Mouse (Mus musculus) heart, postnatal 36 days (tissue): ENCODE data around the gene Ndufa1. TPM values are rescaled to one million over a fixed set of nuclear protein-coding genes. Genes with fewer than 3 reads are reported as not detected.
"Not testable (repeated sequence)": the region's sequence is repeated elsewhere in the genome, so short reads cannot be mapped to it uniquely, and the experiment has no call there.

ENCODE experiments used
- DNase-seq, 2 experiments: peaks; one replicate each; pipeline ENCODE4 v3.0.0; 2021 to 2022
- intact Hi-C: fragments of 180-260 bp; cut with DNase I; formaldehyde crosslinking; loops from one replicate; pipeline ENCODE4 v1.15.1; 2025
- total RNA-seq, 2 experiments: library from RNA; stranded (reverse); gene quantifications; 2 replicates each; pipeline ENCODE4 v1.2.3; 2021

The Ndufa1 gene
- total RNA-seq, result 100 to 1,000 TPM; 905 to 914 TPM

DNA sequence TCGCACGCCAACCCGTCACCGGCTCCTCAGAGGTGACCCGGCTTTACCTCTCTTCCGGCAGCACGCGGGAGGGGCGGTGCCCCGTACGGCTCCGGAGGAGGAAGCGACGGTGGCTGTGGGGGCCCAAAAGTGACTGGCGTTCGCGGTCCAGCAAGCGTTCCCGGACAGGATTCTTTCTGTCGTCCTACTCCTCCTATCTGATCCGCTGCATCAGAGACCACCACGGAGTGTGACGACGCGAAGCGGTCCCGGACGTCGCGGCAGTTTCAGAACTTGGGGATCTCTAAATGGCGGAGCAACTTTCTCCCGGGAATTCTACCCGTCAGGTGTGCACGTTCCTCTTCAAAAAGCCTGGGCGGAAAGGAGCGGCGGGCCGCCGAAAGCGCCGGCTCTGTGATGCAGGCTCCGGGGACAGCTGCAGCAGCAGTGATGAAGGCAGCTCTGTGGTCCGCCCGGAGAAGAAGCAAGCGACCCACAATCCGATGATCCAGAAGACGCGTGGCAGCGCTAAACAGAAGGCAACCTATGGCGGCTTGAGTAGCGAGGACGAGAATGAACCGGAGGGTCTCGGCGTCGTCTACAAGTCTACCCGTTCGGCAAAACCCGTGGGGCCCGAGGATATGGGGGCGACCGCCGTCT, at the start of gene Ndufa1, which contains the start of gene Rnf113a1:
Gene Ndufa1 (minus strand): TSS at position 59 of the 639 bp plus-strand sequence.
Gene Rnf113a1 (plus strand): TSS at position 141 of the 639 bp plus-strand sequence.
- intact Hi-C loops, result loop anchor here (2.0 kb wide), 1 partner anchor 64 kb away; the partner anchor contains the start of gene Nkap
- peak; percentile 82 for DNase-seq

DNA sequence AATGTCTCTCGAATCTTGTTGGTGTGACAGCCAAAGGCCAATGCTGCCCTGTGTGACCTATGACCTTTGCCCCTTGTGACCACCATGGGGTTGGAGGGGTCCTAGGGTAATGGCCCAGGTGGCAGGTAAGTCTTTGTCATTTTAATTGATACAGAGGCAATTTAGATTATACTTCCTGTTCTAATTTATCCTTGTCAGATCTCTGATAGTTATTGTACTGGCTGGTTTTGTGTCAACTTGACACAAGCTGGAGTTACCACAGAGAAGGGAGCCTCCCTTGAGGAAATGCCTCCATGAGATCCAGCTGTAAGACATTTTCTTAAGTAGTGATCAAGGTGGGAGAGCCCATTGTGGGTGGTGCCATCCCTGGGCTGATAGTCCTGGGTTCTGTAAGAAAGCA, 31.2 kb upstream of the Ndufa1 start, which contains the start of gene Rhox1:
Gene Rhox1 (minus strand): TSS at position 101 of the 400 bp plus-strand sequence.
- intact Hi-C loops, DNase-seq: not testable (repeated sequence)

DNA sequence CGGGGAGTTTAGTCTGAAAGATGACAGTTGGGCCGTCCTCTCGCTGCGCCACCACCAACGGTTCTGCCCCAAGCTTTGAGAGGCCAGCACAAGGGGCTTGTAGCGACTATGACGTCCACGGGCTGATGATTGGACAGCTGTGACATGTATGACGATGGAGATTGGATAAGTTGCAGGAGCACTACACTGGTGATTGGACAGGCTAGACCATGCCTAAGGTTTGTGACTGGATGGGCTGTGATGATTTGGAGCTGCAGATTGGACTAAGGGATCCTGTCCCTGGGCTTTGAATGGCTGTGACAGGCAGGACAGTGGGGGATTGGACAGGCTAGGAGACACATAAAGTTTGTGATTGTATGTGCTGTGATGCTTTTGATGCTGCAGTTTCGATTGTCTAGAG, 20.0 kb upstream of the Ndufa1 start, which contains the start of gene Gm9:
Gene Gm9 (minus strand): TSS at position 101 of the 400 bp plus-strand sequence.
- intact Hi-C loops, result no loop called here
- DNase-seq, result no peak

DNA sequence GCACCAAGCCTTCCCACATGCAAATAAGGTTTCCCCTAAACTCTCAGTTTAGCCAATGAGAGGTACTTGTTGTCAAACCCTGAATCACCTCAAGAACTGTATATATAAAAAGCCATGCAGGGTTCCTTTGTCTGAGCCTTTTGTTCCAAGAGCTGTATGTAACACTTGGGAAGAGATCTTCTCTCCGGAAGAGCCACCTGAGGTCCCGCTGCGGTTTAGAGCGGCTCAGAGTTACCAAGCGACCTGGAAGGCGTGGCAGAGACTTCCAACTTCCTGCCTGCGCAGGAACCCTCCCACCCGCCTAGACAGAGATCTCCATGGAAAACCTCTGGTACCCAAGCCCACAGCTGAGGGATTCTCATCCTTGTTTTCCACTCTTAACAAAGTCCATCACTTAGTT, 7.7 kb upstream of the Ndufa1 start:
- intact Hi-C loops, result no loop called here
- DNase-seq, result no peak

DNA sequence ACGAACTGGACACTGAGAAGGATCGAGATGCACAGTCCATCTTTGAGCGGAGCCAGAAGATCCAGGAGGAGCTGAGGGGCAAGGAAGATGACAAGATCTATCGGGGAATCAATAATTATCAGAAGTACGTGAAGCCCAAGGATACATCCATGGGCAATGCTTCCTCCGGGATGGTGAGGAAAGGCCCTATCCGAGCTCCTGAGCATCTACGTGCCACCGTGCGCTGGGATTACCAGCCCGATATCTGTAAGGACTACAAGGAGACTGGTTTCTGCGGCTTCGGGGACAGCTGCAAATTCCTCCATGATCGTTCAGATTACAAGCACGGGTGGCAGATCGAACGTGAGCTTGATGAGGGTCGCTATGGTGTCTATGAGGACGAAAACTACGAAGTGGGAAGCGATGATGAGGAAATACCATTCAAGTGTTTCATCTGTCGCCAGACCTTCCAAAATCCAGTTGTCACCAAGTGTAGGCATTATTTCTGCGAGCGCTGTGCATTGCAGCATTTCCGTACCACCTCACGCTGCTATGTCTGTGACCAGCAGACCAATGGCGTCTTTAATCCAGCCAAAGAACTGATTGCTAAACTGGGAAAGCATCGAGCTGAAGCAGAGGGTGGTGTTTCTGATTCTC, 899 bp upstream of the Ndufa1 start:
- intact Hi-C loops, result loop anchor here (2.0 kb wide), 1 partner anchor 65 kb away; the partner anchor contains the start of gene Nkap
- peak in 1 of 2 experiments; percentile 2 for DNase-seq

DNA sequence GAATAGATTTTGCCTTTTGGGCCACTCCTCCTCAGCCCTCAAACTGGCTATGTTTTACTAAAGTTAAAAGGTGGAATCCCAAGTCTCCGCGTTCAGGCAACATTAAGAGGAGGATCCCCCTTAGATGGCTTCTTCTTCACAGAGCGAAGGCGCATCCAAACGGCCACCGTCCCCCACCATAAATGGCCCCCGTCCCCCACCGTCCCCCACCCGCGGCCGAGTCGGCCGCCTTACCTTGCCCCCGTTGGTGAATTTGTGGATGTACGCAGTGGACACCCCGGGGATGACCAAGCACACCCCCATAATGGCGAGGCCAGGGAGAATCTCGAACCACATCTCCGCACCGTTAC, 233 bp downstream of the Ndufa1 start:
- intact Hi-C loops, result loop anchor here (2.0 kb wide), 1 partner anchor 64 kb away; the partner anchor contains the start of gene Nkap
- no peak for DNase-seq

DNA sequence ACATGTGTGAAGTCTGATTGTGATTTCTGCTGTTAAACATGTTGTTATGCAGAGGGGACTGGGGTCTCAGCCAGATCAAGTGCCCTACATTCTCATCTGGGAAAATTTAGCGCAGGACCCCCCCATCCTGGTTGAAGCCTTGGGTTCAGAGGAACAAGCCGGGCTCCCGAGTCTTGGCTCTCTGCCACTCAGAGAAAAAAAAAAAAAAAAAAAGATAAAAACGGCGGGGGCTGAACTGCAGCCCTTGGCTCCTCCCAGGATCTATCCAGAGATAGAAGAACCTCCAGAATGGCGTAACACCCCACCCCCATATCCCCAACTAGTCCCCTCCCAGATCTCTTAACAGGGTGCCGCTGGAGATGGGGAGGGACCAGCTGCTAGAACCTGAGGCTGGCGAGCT, 6.6 kb downstream of the Ndufa1 start:
- DNase-seq, intact Hi-C loops: not testable (repeated sequence)

DNA sequence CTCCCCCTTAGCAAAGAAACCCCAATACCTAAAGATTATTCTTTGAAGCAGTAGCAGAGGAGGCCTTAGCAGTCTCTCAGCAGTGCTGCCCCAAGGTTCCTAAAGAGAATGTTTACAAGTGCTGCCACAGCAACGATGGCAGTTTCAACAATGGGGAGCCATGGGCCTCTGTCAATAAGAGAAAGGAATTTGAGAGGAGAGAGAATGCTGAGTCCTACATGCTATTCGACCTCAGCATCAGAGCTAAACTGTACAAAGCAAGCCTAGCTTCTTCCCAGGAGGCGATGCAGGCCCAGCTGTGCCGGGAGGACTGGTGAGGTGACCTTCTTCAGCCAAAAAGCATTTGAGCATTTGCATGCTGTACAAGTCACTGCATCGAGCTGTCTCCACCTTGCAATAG, 22.2 kb downstream of the Ndufa1 start, which contains the start of gene Akap14:
Gene Akap14 (minus strand): TSS at position 101 of the 400 bp plus-strand sequence.
- intact Hi-C loops, result no loop called here
- DNase-seq, result no peak

DNA sequence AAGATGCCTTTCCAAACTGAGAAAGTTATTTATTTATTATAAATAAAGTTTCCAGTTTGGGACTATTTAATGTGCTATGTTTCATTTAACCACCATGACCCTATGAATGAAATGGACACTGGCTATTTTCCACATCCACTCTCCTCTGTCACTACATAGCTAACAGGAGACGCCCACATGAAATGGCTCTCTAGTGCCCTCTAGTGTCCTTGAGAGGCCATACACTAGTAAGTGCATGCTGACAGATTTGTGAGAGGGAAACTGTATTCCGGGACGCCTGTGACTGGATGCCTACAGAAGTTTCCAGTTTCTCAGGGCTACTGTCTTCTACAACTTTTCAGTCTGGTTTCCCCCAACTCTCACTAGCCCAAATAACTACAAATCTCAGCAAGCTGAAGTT, 23.9 kb downstream of the Ndufa1 start:
- intact Hi-C loops, result no loop called here
- peak; percentile 9 for DNase-seq

DNA sequence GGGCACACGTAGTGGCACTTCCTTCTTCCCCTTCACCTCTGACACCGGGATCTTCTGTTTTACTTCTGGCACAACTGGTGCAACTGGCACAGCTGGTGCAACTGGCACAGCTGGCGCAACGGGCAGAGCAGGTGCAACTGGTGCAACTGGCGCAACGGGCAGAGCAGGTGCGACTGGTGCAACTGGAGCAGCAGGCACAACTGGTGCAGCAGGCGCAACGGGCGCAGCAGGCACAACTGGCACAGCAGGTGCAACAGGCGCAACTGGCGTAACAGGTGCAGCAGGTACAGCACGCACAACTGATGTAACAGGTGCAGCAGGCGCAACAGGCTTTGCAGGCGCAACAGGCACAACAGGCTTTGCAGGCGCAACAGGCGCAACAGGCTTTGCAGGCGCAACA, 27.8 kb downstream of the Ndufa1 start:
- intact Hi-C loops, result no loop called here
- DNase-seq, result no peak

DNA sequence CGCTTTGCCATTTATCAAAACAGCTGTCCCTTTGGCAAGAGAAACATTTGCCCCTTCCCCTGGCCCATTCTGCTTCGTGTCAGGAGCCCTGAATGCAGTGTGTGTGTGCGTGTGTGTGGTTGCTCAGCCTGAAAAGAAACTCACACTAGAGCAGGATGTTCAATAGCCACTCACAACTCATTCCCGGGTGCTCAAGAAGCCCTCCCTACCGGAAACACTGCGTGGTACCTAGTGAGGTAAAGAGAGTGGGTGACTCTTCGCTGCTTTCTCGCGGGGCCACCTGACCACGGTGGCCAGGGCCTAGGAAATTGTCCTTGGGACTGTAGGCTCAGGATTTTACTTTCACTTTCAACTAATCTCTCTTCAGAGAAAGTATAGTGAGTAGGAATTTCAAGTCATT, 29.8 kb downstream of the Ndufa1 start:
- DNase-seq, result no peak
- intact Hi-C loops, result no loop called here

DNA sequence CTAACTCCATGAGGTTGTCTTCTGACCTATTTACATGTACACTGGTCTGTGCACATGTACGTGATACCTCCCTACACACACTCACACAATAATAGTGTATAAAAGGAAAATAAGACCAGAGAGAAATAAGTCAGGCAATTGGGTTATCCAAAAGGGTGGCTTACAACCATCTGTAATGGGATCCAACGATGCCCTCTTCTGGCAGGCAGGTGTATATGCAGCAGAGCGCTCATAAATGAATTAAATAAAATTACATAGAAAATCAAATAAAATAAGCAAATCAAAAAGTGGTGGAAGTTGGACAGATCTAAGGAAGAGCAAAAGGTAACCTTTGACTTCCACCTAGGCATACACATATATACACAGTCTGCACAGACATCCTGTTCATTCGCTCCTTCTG, 33.1 kb downstream of the Ndufa1 start:
- no peak for DNase-seq
- intact Hi-C loops, result no loop called here

DNA sequence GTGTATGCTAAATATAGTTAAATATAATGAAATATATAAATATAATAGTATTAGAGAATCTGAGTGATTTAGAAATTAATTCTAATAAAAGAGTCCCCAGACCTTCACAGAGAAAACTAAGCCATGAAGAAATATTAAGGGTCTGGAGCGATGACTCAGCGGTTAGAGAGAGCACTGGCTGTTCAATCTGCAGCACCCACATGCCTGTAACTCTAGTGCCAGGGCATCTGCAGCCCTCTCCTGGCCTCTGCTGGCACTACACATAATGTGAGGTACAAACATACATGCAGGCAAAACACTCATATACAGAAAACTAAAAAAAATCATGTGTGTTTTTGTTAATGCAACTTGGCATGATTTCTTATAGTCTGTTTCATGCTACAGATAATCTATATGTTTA, 46.0 kb downstream of the Ndufa1 start:
- DNase-seq, result no peak
- intact Hi-C loops, result no loop called here

DNA sequence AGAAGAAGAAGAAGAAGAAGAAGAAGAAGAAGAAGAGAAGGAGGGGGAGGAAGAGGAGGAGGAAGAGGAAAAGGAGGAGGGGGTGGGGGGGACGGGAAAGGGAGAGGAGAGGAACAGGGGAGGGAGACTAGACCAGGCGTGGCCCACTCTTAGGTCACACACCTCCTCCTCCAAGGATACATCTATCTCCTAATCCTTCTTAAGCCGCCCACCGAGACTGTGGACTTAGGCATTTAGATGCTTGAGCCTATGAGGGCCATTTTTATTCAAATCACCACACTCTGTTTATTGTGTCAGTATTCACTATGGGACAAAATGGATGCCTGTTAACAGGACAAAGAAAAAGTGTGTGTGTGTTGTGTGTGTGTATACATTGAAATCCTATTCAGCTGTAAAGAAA, 46.5 kb downstream of the Ndufa1 start:
- DNase-seq, intact Hi-C loops: not testable (repeated sequence)

DNA sequence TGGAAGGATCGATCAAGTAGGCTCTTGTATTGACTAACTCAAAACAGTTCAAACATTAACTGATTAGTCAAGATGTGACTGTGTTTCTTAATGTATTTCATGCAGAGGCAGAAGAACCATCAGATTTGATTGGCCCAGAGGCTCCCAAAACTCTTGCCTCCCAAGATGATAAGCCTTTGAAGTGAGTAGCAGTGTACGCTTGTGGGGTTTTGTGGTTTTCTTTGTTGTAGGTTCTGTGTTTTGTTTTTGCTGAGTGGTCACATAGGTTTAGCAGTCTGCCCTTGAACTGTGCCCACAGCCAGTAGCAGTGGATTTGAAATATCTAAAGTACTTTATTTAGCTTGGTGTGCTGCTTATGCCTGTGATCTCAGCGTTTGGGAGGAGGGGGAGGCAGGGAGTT, 49.2 kb downstream of the Ndufa1 start:
- DNase-seq, result no peak
- intact Hi-C loops, result no loop called here

Other genes starting within 250 kb of the Ndufa1 start
- 1 to 10 TPM; 5.1 to 5.6 TPM for gene Sept6, start 199.4 kb downstream of the Ndufa1 start, total RNA-seq
- not detected for gene Sowahd, start 142.3 kb downstream of the Ndufa1 start, total RNA-seq
- gene Rpl39, start 105.8 kb downstream of the Ndufa1 start, total RNA-seq, result 100 to 1,000 TPM; 303 to 327 TPM
- gene Upf3b, start 80.8 kb downstream of the Ndufa1 start, total RNA-seq, result 1 to 10 TPM; 7.9 to 8.0 TPM
- gene Nkap, start 64.4 kb downstream of the Ndufa1 start, total RNA-seq, result 1 to 10 TPM; 9.2 to 9.9 TPM
- not detected for gene Akap14, start 22.3 kb downstream of the Ndufa1 start, total RNA-seq
- 1 to 10 TPM; 2.1 to 2.6 TPM for gene Rnf113a1, start 82 bp upstream of the Ndufa1 start, total RNA-seq
- gene Gm9, start 19.9 kb upstream of the Ndufa1 start, total RNA-seq, result not detected
- not detected for gene Rhox1, start 31.1 kb upstream of the Ndufa1 start, total RNA-seq
- gene Rhox2a, start 53.8 kb upstream of the Ndufa1 start, total RNA-seq, result not detected
- gene Rhox3a, start 58.8 kb upstream of the Ndufa1 start, total RNA-seq, result not detected
- not detected for gene Rhox4a, start 74.2 kb upstream of the Ndufa1 start, total RNA-seq
- gene Rhox3a2, start 188.9 kb upstream of the Ndufa1 start, total RNA-seq, result not detected
- gene Rhox4a2, start 199.7 kb upstream of the Ndufa1 start, total RNA-seq, result not detected
- not detected for gene Rhox2b, start 220.9 kb upstream of the Ndufa1 start, total RNA-seq
- gene Rhox4b, start 241.3 kb upstream of the Ndufa1 start, total RNA-seq, result not detected